Mouse (Mus musculus): ENCODE measurements at regions not wholly inside any gene's neighbourhood (a gene's known extent, or its start where the extent isn't known, plus 50 kb on each side); places are given as distances from the start of the nearest gene placed in this dataset.

DNA sequence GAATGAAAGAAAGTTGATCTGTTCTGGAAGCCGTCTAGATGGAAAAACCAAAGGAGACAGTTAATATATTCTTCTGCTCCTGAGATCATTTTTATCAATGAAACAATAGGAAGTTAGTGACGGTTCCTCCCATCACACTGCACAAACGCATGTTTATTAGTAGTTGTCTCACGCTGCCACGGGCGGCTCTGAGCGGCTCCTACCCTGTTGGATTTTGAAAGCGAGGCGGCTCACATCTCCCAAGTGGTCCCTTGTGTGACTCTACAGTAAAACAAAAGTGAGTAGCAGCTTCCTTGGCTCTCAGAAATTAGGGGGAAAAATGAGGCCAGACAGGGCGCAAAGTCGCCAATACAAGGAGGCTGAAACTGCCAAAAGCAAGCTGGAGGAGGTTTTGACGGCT is 106.8 kb upstream of the A230072I06Rik start:
- no peak overlapping the region for H3K4me3 ChIP-seq (replicated peaks in 1 of 3; ENCODE audit: low read depth in 2 of 3, low read length in 2 of 3, poor library complexity in 1 of 3)
- no peak overlapping the region for H3K4me2 ChIP-seq (ENCODE audit: insufficient read depth, low read depth, poor library complexity, severe bottlenecking)
- TF ChIP-seq NRF1 (IDR thresholded peaks at IDR 0.05; ENCODE audit: low read depth, low read length), result no peak
- no peak for TF ChIP-seq IRF4 (IDR thresholded peaks at IDR 0.05; ENCODE audit: low read depth, low read length)
- no peak for TF ChIP-seq POLR2A (IDR thresholded peaks at IDR 0.05; ENCODE audit: low read depth, low read length)
- no peak for TF ChIP-seq TCF12 (IDR thresholded peaks at IDR 0.05; ENCODE audit: low read depth, low read length)
- no peak for TF ChIP-seq JUN (IDR thresholded peaks at IDR 0.05; ENCODE audit: insufficient read depth, low read depth, low read length)
- TF ChIP-seq MAX (IDR thresholded peaks at IDR 0.05; ENCODE audit: low read length), result no peak
- DNase-seq (ENCODE audit: extremely low read depth), result no peak
- H3K9me3 ChIP-seq (replicated peaks; ENCODE audit: low read length), result no peaks in the 10 kb centered on the region
- dilution Hi-C loops (cut with MboI; ENCODE audit: extremely low pct_ligation_motif_present, extremely low pct_unique_long_range_greater_than_20kb, low sequenced_read_pairs), result no loop called here
- peaks cover 32% of the 10 kb centered on the region for H3K27me3 ChIP-seq (replicated peaks)
- no peaks in the 10 kb centered on the region for H3K79me2 ChIP-seq (replicated peaks; ENCODE audit: control insufficient read depth, extremely low read depth, insufficient read depth, poor library complexity, severe bottlenecking)
- no peaks in the 10 kb centered on the region for H3K4me1 ChIP-seq (ENCODE audit: control insufficient read depth in 1 of 2, insufficient read depth in 2 of 2)
- no peak overlapping the region for H3K9ac ChIP-seq (ENCODE audit: insufficient read depth, low read depth)
- H3K27ac ChIP-seq (ENCODE audit: insufficient read depth, low read depth), result no peak overlapping the region
- in situ Hi-C loops (cut with MboI; ENCODE audit: low pct_ligation_motif_present, low pct_unique_long_range_greater_than_20kb, low sequenced_read_pairs), result no loop called here
- no peaks in the 10 kb centered on the region for H3K36me3 ChIP-seq (replicated peaks in 1 of 2; ENCODE audit: control insufficient read depth in 1 of 2, insufficient read depth in 1 of 2, low read length in 1 of 2)

DNA sequence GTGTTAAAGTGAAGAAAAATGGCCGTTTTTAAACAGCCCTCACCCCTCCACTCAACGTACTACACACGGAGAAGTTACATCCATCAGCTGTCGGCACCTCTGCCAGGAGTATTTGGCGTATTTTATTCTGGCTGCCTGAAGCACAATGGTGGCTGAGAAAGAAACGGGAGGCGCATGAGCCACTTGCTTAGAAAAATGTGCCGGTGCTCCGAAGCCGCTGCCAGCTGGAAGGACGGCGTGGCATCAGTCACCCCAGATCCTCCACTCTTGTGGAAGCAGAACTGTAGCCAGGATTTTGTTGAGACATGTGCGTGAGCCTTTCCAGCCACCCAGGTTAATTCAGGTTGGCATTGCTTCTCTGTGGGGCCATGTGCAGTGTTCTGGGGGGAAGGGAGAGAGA is 103.1 kb upstream of the A230072I06Rik start:
- dilution Hi-C loops (cut with MboI; ENCODE audit: extremely low pct_ligation_motif_present, extremely low pct_unique_long_range_greater_than_20kb, low sequenced_read_pairs) (no loop called here), in situ Hi-C loops (cut with MboI; ENCODE audit: low pct_ligation_motif_present, low pct_unique_long_range_greater_than_20kb, low sequenced_read_pairs) (no loop called here)
- no peaks in the 10 kb centered on the region for H3K36me3 ChIP-seq (replicated peaks in 1 of 2; ENCODE audit: control insufficient read depth in 1 of 2, insufficient read depth in 1 of 2, low read length in 1 of 2)
- DNase-seq (ENCODE audit: extremely low read depth), result no peak
- H3K4me3 ChIP-seq (replicated peaks in 1 of 3; ENCODE audit: low read depth in 2 of 3, low read length in 2 of 3, poor library complexity in 1 of 3), result no peak overlapping the region
- no peaks in the 10 kb centered on the region for H3K9me3 ChIP-seq (replicated peaks; ENCODE audit: low read length)
- H3K27ac ChIP-seq (ENCODE audit: insufficient read depth, low read depth), result no peak overlapping the region
- H3K9ac ChIP-seq (ENCODE audit: insufficient read depth, low read depth), result no peak overlapping the region
- no peak for TF ChIP-seq JUN (IDR thresholded peaks at IDR 0.05; ENCODE audit: insufficient read depth, low read depth, low read length)
- TF ChIP-seq RCOR1 (conservative IDR thresholded peaks at IDR 0.05; ENCODE audit: low read depth, low read length), result no peak
- no peak for TF ChIP-seq MAX (IDR thresholded peaks at IDR 0.05; ENCODE audit: low read length)
- TF ChIP-seq MEF2A (IDR thresholded peaks at IDR 0.05; ENCODE audit: borderline replicate concordance, low read depth, low read length), result no peak
- no peak for TF ChIP-seq CTCF (conservative IDR thresholded peaks at IDR 0.05 in 1 of 2, IDR thresholded peaks at IDR 0.05 in 1 of 2; ENCODE audit: low read depth in 2 of 2, low read length in 2 of 2)
- TF ChIP-seq IRF4 (IDR thresholded peaks at IDR 0.05; ENCODE audit: low read depth, low read length), result no peak
- no peak for TF ChIP-seq ZC3H11A (IDR thresholded peaks at IDR 0.05; ENCODE audit: low read depth, low read length)
- no peak for TF ChIP-seq CHD2 (IDR thresholded peaks at IDR 0.05; ENCODE audit: low read length)
- no peak for TF ChIP-seq MAFK (IDR thresholded peaks at IDR 0.05; ENCODE audit: insufficient replicate concordance, low read length)
- no peak for TF ChIP-seq MAZ (IDR thresholded peaks at IDR 0.05; ENCODE audit: low read depth, low read length)
- no peak for TF ChIP-seq USF2 (conservative IDR thresholded peaks at IDR 0.05; ENCODE audit: low read depth, low read length)
- TF ChIP-seq NRF1 (IDR thresholded peaks at IDR 0.05; ENCODE audit: low read depth, low read length), result no peak
- H3K27me3 ChIP-seq (replicated peaks), result peaks cover 34% of the 10 kb centered on the region
- H3K4me1 ChIP-seq (ENCODE audit: control insufficient read depth in 1 of 2, insufficient read depth in 2 of 2), result no peaks in the 10 kb centered on the region
- H3K79me2 ChIP-seq (replicated peaks; ENCODE audit: control insufficient read depth, extremely low read depth, insufficient read depth, poor library complexity, severe bottlenecking), result no peaks in the 10 kb centered on the region
- no peak overlapping the region for H3K4me2 ChIP-seq (ENCODE audit: insufficient read depth, low read depth, poor library complexity, severe bottlenecking)

DNA sequence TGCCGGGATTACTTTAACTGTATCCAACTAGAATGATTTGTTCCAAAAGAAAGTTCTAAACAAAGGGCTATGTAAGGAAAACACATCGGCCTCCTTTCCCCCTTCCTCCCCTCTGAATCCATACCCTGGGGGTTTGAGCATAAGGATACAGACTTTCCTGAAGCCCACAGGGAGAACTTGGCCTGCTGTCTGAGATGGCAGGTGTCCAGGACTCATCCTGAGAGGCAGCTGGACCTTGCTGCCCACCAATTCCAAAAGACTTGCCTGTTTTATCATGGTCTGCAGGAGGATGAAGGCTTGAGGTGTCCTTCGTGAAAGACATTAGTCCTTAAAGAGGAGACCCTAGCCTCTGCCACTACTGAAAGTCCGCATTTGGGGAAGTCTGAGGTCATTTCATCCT is 94.0 kb upstream of the A230072I06Rik start:
- Histone ChIP-seq H3K4me1 (ENCODE audit: control insufficient read depth in 1 of 2, insufficient read depth in 2 of 2) (no peaks in the 10 kb centered on the region; a peak in 1 of 4 replicates), H3K4me2 (ENCODE audit: insufficient read depth, low read depth, poor library complexity, severe bottlenecking) (no peak overlapping the region), H3K4me3 (replicated peaks in 1 of 3; ENCODE audit: low read depth in 2 of 3, low read length in 2 of 3, poor library complexity in 1 of 3) (no peak overlapping the region), H3K27ac (ENCODE audit: insufficient read depth, low read depth) (no peak overlapping the region), H3K9me3 (replicated peaks; ENCODE audit: low read length) (peaks cover 2% of the 10 kb centered on the region), H3K79me2 (replicated peaks; ENCODE audit: control insufficient read depth, extremely low read depth, insufficient read depth, poor library complexity, severe bottlenecking) (no peaks in the 10 kb centered on the region), H3K9ac (ENCODE audit: insufficient read depth, low read depth) (no peak overlapping the region), H3K27me3 (replicated peaks) (peaks cover 83% of the 10 kb centered on the region), H3K36me3 (replicated peaks in 1 of 2; ENCODE audit: control insufficient read depth in 1 of 2, insufficient read depth in 1 of 2, low read length in 1 of 2) (no peaks in the 10 kb centered on the region)
- TF ChIP-seq ELF1 (IDR thresholded peaks at IDR 0.05; ENCODE audit: low read depth, low read length), result no peak
- TF ChIP-seq USF1 (IDR thresholded peaks at IDR 0.05; ENCODE audit: low read depth, low read length), result no peak
- TF ChIP-seq SMC3 (IDR thresholded peaks at IDR 0.05; ENCODE audit: low read depth, low read length), result no peak
- TF ChIP-seq RAD21 (IDR thresholded peaks at IDR 0.05; ENCODE audit: low read depth, low read length), result no peak
- TF ChIP-seq JUND (conservative IDR thresholded peaks at IDR 0.05; ENCODE audit: low read depth, low read length), result no peak
- no peak for TF ChIP-seq E2F4 (IDR thresholded peaks at IDR 0.05; ENCODE audit: insufficient replicate concordance, low read depth, low read length)
- TF ChIP-seq MXI1 (IDR thresholded peaks at IDR 0.05; ENCODE audit: low read depth, low read length), result no peak
- TF ChIP-seq MAZ (IDR thresholded peaks at IDR 0.05; ENCODE audit: low read depth, low read length), result no peak
- no peak for TF ChIP-seq ZC3H11A (IDR thresholded peaks at IDR 0.05; ENCODE audit: low read depth, low read length)
- TF ChIP-seq EP300 (IDR thresholded peaks at IDR 0.05; ENCODE audit: low read length), result no peak
- TF ChIP-seq JUN (IDR thresholded peaks at IDR 0.05; ENCODE audit: insufficient read depth, low read depth, low read length), result no peak
- dilution Hi-C loops (cut with MboI; ENCODE audit: extremely low pct_ligation_motif_present, extremely low pct_unique_long_range_greater_than_20kb, low sequenced_read_pairs) (no loop called here), in situ Hi-C loops (cut with MboI; ENCODE audit: low pct_ligation_motif_present, low pct_unique_long_range_greater_than_20kb, low sequenced_read_pairs) (no loop called here)
- no peak for DNase-seq (ENCODE audit: extremely low read depth)
